Mouse (Mus musculus) lung, postnatal 25 days (tissue): ENCODE data around the gene Abcb1b.
"Not testable (repeated sequence)": the region's sequence is repeated elsewhere in the genome, so short reads cannot be mapped to it uniquely, and the experiment has no call there.

Source experiments
- DNase-seq: peaks from one replicate; pipeline ENCODE4 v3.0.0; 2022; ENCODE audit warnings: low spot score

Gene Abcb1b

DNA sequence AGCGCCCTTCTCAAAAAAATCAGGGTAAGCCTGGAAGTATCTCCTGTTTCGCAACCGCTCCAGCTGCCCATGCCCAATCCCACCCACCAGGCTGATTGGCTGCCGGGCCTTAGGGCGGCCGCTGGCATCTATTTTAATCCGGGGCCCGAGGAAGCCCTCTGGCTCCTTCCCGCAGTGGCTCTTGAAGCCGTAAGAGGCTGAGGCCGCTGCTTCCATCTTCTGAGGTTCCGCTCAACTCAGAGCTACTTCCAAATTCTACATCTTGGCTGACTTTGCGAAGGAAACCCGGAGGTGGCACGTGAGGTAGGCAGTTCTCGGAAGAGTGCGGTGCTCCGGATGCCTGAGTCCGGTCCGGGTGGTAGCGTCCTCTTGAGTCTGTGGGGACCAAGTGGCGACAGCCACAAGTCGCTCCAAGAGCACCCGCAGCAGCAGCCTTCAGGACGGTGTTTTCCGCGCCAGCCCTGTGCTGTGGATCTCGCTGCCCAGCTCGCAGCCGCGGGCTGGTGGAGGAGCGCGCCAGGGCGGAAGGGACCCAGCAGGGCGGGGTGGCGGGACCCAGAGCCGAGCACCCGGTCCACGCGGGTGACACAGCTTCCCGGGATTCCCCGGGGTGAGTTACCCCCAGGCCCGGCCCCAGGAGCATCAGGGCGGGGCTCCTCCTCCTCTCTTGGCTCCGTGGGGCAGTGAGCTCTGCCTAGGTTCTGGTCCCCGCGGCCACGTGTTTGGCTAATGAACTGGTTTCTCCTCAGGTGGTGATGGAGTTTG lies at the start of gene Abcb1b:
Gene Abcb1b, plus strand, starts transcription at position 161 of the 765 bp plus-strand sequence.
- peak; percentile 38 for DNase-seq

DNA sequence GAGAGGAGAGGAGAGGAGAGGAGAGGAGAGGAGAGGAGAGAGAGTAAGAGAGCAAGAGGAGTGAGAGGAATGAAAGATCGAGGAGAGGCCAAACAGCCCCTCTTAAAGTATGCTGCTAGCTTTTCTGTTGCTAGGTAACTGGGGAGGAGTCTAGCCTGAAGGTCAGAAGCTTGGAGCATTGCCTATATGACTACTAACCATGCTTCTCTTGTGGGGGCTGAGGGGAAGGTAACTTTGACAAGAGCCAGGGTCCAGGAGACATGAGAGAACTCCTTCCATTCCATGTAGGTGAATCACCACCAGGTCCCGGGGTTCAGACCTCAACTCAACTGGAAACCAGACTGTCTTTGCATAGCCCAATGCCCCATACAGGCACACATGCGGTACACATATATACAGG lies 25.1 kb upstream of the Abcb1b start:
- DNase-seq = no peak

DNA sequence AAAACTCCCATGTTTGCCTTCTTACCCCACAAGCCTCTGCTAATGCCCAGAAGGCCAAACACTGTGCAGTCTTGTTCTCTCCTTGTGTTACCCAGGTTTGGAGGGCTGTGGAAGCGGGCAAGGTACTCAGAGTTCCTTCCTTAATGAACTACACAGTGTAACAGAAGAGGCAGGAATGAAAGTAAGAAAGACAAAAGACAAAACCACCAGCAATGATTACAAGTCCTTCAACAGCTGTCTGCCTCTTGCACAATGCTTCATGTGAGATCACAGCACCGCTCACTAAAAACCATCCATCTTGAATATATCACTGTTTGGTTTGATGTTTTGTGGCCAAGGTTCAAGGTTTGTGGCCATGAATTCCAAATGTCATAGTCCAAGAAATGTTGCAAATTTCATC lies 19.6 kb upstream of the Abcb1b start:
- no peak for DNase-seq

DNA sequence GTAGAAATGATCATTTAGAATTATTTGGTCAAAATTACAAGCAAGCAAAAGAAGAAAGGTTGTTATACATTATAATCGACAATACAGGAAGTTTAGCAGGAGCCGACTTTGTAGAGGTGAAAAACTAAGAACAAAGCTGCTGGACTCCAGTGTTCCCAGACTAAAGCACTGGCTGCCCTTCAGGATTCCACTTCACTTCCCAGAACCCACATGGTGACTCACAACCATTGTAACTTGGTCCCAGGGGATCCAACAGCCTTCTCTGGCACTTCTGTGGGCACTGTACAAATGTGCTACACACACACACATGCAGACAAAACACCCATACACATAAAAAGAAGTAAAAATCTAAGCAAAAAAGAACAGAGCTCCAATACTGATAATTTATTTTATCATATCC lies 19.2 kb upstream of the Abcb1b start:
- no peak for DNase-seq

DNA sequence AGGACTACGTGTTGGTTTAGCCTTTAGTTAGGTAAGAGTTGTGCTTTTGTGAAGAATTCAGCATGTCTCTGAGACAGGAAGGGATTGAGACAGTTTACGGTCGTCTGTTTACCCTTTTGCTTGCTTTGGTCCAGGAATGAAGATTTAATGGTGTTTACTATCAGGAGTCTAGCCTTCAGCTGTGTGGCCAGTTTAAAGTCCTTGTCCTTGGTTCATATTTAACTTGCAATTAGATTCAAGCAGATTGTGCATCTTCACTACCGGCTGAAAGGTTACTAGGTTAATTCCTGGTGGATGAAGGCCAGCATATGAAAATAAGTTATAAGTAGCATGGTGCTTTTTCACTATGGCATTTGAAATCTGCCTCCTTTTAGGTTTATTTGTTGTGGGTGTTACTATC lies 5.7 kb upstream of the Abcb1b start:
- no peak for DNase-seq

- DNase-seq = no peak
Measured at GRCm38 (mm10) chr5:8798752-8799115, 787 bp downstream of the Abcb1b start.

DNA sequence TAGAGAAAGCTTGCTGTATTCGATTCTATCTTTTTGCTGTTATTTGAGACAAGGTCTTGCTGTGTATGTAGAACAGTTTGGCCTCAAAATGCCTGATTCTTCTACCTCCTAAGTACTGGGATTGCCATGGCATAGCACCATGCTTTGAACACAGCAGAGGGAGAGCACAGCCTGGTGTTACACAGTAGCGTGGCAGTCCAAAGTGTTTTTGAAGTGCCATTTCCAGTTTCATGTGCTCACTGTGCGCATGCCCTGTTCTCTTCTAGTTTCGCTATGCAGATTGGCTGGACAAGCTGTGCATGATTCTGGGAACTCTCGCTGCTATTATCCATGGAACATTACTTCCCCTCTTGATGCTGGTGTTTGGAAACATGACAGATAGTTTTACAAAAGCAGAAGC lies 7.8 kb downstream of the Abcb1b start:
- no peak for DNase-seq

GRCm38 (mm10) chr5:8807137-8808004 lies 9.4 kb downstream of the Abcb1b start:
- no peak for DNase-seq

DNA sequence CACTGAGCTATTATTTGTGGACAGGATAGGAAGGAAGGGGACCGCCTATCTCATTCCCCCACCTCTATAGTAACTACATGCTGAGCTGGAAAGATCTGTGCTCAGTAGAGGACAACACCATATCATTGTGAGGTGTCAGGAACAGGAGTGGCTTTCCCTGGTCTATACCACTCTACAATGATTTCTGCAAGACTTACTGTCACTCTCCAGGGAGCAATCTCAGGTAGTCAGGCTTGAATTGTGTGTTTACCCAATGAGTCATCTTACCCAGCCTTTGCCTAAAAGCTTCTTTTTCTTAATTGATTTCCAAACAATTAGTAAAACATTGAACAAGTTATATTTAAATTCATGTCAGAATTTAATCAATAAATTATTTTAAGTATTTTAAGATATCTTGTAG lies 15.9 kb downstream of the Abcb1b start:
- DNase-seq = no peak

GRCm38 (mm10) chr5:8819635-8820591 lies 22.0 kb downstream of the Abcb1b start:
- DNase-seq = no peak

- not testable (repeated sequence) for DNase-seq
Measured at GRCm38 (mm10) chr5:8820592-8821104, 22.7 kb downstream of the Abcb1b start.

GRCm38 (mm10) chr5:8838661-8839438 lies 40.9 kb downstream of the Abcb1b start:
- DNase-seq = no peak

GRCm38 (mm10) chr5:8839651-8840050 lies 41.7 kb downstream of the Abcb1b start:
- no peak for DNase-seq

GRCm38 (mm10) chr5:8840887-8841286 lies 42.9 kb downstream of the Abcb1b start:
- DNase-seq = peak; percentile 35

- DNase-seq = no peak
Measured at GRCm38 (mm10) chr5:8842815-8843214, 44.9 kb downstream of the Abcb1b start.

- not testable (repeated sequence) for DNase-seq
Measured at GRCm38 (mm10) chr5:8848607-8849575, 50.9 kb downstream of the Abcb1b start.

- DNase-seq = no peak
Measured at GRCm38 (mm10) chr5:8850851-8851250, 52.9 kb downstream of the Abcb1b start.

GRCm38 (mm10) chr5:8857201-8857600 lies 59.3 kb downstream of the Abcb1b start:
- no peak for DNase-seq

- DNase-seq = no peak
Measured at GRCm38 (mm10) chr5:8861811-8862210, 63.9 kb downstream of the Abcb1b start.
